Mouse (Mus musculus) heart, adult 2 months (tissue): ENCODE results near the gene Col1a1.

Source experiments
- CTCF ChIP-seq: fragments of 200-600 bp; IDR thresholded peaks from 2 replicates; pipeline ENCODE4 v1.8.1; 2022; ENCODE audit warnings: antibody characterized with exemption, mild to moderate bottlenecking, moderate library complexity
- POLR2A ChIP-seq: fragments of 200-500 bp; IDR thresholded peaks from 2 replicates; pipeline ENCODE4 v1.6.1; 2011; ENCODE audit warnings: mild to moderate bottlenecking, low read depth, low read length, control low read depth; ENCODE audit not compliant: insufficient read depth

DNA sequence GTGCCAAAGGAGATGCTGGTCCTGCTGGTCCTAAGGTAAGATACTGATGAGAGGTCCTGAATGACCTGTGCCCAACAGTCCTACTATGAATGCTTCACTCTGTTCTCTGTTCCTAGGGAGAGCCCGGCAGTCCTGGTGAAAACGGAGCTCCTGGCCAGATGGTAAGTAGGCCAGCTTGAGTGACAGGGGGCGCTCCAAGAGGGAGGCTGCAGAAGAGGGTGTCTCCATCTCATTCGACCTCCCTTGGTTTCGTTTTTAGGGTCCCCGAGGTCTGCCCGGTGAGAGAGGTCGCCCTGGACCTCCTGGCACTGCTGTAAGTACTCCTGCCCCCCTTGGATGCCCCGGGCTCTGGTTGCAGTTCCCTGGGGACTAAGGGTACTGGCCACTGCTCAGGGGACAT, 5.1 kb downstream of the Col1a1 start:
- TF ChIP-seq CTCF (no peak), POLR2A (no peak)
